Mouse (Mus musculus) neural tube, embryonic 11.5 days (tissue): ENCODE results near the gene Fam53b. TPM values are rescaled to one million over a fixed set of nuclear protein-coding genes. Genes with fewer than 3 reads are reported as not detected.

ENCODE experiments used
- ATAC-seq: fragments of 200-750 bp; cut with Nextera tagmentation; 2 replicates; pipeline ENCODE4 v1.8.0; 2017; ENCODE audit warnings: moderate number of reproducible peaks, mild to moderate bottlenecking, moderate TSS enrichment, moderate library complexity; ENCODE audit not compliant: insufficient read depth, low FRiP score, low TSS enrichment
- DNase-seq: peaks from one replicate; pipeline ENCODE4 v3.0.0-alpha.2; 2015; ENCODE audit warnings: low spot score
- H3K27ac ChIP-seq: fragments of 300-500 bp; sonication (generic); 2 replicates; pipeline ENCODE4 v1.5.1; 2014; ENCODE audit warnings: low read depth, mild to moderate bottlenecking, low read length
- H3K27me3 ChIP-seq: fragments of 300-500 bp; sonication (generic); 2 replicates; pipeline ENCODE4 v1.6.1; 2014; ENCODE audit warnings: mild to moderate bottlenecking, low read length, mixed read lengths; ENCODE audit not compliant: control insufficient read depth, insufficient read depth
- H3K36me3 ChIP-seq: fragments of 300-500 bp; sonication (generic); 2 replicates; pipeline ENCODE4 v1.6.1; 2014; ENCODE audit warnings: mild to moderate bottlenecking, low read length, moderate library complexity, mixed read lengths; ENCODE audit not compliant: control insufficient read depth, insufficient read depth
- H3K4me1 ChIP-seq: fragments of 300-500 bp; sonication (generic); 2 replicates; pipeline ENCODE4 v1.6.1; 2014; ENCODE audit warnings: low read length, mixed read lengths; ENCODE audit not compliant: control insufficient read depth, insufficient read depth
- H3K4me2 ChIP-seq: fragments of 300-500 bp; sonication (generic); 2 replicates; pipeline ENCODE4 v1.6.1; 2014; ENCODE audit warnings: low read depth, mild to moderate bottlenecking, moderate library complexity
- H3K4me3 ChIP-seq: fragments of 300-500 bp; sonication (generic); 2 replicates; pipeline ENCODE4 v1.5.1; 2014; ENCODE audit warnings: low read depth, low read length
- H3K9ac ChIP-seq: fragments of 300-500 bp; sonication (generic); 2 replicates; pipeline ENCODE4 v1.6.1; 2014; ENCODE audit warnings: mild to moderate bottlenecking, low read length
- H3K9me3 ChIP-seq: fragments of 300-500 bp; sonication (generic); 2 replicates; pipeline ENCODE4 v1.6.1; 2016; ENCODE audit warnings: low read length; ENCODE audit not compliant: control insufficient read depth
- WGBS: fragments of 180-500 bp; shearing (Covaris S2); extraction: QIAGEN DNeasy Blood & Tissue Kit; methylation state at CpG from one replicate; pipeline ENCODE4 v1.1.7; 2014; 5-methylcytosine and 5-hydroxymethylcytosine counted together
- polyA plus RNA-seq: library from polyadenylated mRNA; unstranded; fragments of >200 nt; fragmentation: Nextera tagmentation; extraction: Ambion mirVana; gene quantifications from 2 replicates; pipeline ENCODE4 v1.2.1, GENCODE M21; 2014

Gene Fam53b
- polyA plus RNA-seq, 1 experiment from 2014 or later: 22.9 TPM

GRCm38 (mm10) chr7:132699165-132699564 lies 114.5 kb downstream of the Fam53b start:
- 70% methylated on average over 4 of the region's 4 CpGs for WGBS
- Histone ChIP-seq H3K27me3 (no peaks in the 10 kb centered on the region), H3K36me3 (no peaks in the 10 kb centered on the region), H3K9me3 (no peaks in the 10 kb centered on the region), H3K9ac (no peak overlapping the region), H3K4me1 (no peaks in the 10 kb centered on the region), H3K27ac (no peak overlapping the region), H3K4me3 (no peak overlapping the region), H3K4me2 (no peak overlapping the region)
- DNase-seq (no peak), ATAC-seq (no peak)

- no peak for DNase-seq
- no peaks in the 10 kb centered on the region for H3K36me3 ChIP-seq
- H3K9ac ChIP-seq: no peak overlapping the region
- H3K9me3 ChIP-seq: no peaks in the 10 kb centered on the region
- WGBS: 93% methylated on average over 4 of the region's 4 CpGs
- no peaks in the 10 kb centered on the region for H3K4me1 ChIP-seq
- H3K27me3 ChIP-seq: no peaks in the 10 kb centered on the region
- no peak for ATAC-seq
- no peak overlapping the region for H3K27ac ChIP-seq
- no peak overlapping the region for H3K4me2 ChIP-seq
- H3K4me3 ChIP-seq: no peak overlapping the region
These were observed 114.9 kb downstream of the Fam53b start for GRCm38 (mm10) chr7:132698737-132699136.

- H3K9me3 ChIP-seq: no peaks in the 10 kb centered on the region
- no peak overlapping the region for H3K9ac ChIP-seq
- H3K4me3 ChIP-seq: no peak overlapping the region
- ATAC-seq (no peak), DNase-seq (no peak)
- no peak overlapping the region for H3K27ac ChIP-seq
- no peaks in the 10 kb centered on the region for H3K27me3 ChIP-seq
- H3K4me1 ChIP-seq: no peaks in the 10 kb centered on the region
- H3K4me2 ChIP-seq: no peak overlapping the region
- WGBS: 88% methylated on average over 8 of the region's 8 CpGs
- no peaks in the 10 kb centered on the region for H3K36me3 ChIP-seq
These were observed 116.4 kb downstream of the Fam53b start for GRCm38 (mm10) chr7:132697258-132697796.

DNA sequence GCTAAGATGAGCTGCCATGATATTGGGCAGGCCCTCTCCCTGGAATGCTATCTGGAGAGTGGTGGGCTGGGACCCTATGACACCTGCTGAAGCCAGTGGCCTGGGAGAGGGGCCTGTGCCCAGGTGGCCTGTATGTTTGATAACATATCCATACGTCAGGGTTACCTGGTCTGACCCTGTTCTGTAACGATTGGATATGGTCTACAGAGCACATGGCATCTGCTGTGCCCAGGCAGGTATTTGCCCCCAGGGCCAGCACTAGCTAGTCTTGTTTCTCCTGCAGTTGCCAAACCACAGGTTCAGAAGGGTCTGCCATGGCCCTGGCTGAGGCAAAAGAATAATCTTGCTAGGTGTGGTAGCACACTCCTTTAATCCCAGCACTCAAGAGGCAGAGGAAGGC lies 120.1 kb downstream of the Fam53b start:
- Histone ChIP-seq H3K4me2 (no peak overlapping the region), H3K36me3 (no peaks in the 10 kb centered on the region), H3K4me3 (no peak overlapping the region), H3K9ac (no peak overlapping the region), H3K27ac (no peak overlapping the region), H3K9me3 (no peaks in the 10 kb centered on the region), H3K27me3 (no peaks in the 10 kb centered on the region), H3K4me1 (no peaks in the 10 kb centered on the region)
- ATAC-seq: no peak
- no peak for DNase-seq
- 90% methylated on average over 2 of the region's 2 CpGs for WGBS

GRCm38 (mm10) chr7:132692719-132693118 lies 121.0 kb downstream of the Fam53b start:
- no peak overlapping the region for H3K4me2 ChIP-seq
- no peak for ATAC-seq
- H3K4me1 ChIP-seq: peaks cover 7% of the 10 kb centered on the region
- no peak for DNase-seq
- no peaks in the 10 kb centered on the region for H3K27me3 ChIP-seq
- no peak overlapping the region for H3K27ac ChIP-seq
- 82% methylated on average over 9 of the region's 9 CpGs for WGBS
- no peak overlapping the region for H3K9ac ChIP-seq
- H3K9me3 ChIP-seq: no peaks in the 10 kb centered on the region
- no peaks in the 10 kb centered on the region for H3K36me3 ChIP-seq
- H3K4me3 ChIP-seq: no peak overlapping the region

DNA sequence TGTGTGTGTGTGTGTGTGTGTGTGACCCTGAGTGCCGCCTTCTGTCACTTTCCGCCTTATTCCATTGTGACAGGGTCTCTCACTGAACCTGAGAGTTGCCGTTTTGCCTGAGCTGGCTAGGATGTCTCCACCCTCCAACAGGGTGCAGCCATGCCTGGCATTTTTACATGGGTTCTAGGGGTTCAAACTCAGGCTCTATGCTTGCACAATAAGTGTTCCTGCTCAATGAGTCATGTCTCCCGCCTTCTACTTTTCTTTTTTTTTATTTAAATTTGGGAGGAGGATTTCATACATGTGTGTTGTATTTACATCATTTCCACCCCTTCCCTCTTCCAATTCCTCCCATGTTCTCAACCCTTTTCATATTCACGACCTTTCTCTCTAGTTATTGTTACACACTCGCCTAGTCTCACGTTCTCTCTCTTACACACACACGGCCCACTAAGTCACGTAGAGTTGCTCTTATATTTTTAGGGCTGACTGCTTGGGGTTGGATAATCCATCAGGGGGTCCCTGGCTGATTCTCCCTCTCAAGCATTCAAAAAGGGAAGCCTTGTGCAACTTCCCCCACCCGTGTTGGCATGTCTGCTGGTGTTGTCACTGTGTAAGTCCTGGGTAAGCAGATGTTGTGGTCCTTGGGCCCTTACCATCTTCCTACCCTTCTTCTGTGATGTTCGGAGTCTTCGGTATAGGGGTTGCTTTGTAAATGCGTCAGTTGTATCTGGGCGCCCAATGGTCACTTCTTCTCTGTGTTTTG lies 122.8 kb downstream of the Fam53b start:
- Histone ChIP-seq H3K4me3 (no peak overlapping the region), H3K4me1 (peaks cover 7% of the 10 kb centered on the region), H3K27me3 (no peaks in the 10 kb centered on the region), H3K9ac (no peak overlapping the region), H3K27ac (no peak overlapping the region), H3K36me3 (no peaks in the 10 kb centered on the region), H3K4me2 (no peak overlapping the region), H3K9me3 (no peaks in the 10 kb centered on the region)
- 89% methylated on average over 14 of the region's 14 CpGs for WGBS
- DNase-seq (no peak), ATAC-seq (no peak)

DNA sequence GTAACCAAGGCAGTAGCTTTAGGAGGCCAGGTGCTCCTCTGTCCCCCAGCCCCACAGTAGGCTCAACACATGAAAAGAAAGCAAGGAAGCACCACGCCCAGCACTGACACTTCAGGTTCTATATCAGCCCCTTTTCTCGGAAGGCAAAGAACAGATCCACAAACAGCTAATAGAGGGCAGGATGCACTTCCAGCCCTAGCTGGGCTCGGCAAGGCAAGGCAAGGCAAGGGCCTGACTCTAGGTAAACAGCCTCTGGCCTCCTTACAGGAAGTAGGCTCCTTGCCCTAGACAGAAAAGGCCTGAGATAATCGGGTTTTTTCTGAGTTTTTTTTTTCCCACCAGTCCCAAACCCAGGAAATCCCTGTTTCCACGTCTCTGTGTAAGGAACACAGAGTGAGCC lies 124.0 kb downstream of the Fam53b start:
- DNase-seq: no peak
- no peak overlapping the region for H3K4me2 ChIP-seq
- no peaks in the 10 kb centered on the region for H3K27me3 ChIP-seq
- H3K27ac ChIP-seq: no peak overlapping the region
- H3K9me3 ChIP-seq: no peaks in the 10 kb centered on the region
- WGBS: 81% methylated on average over 5 of the region's 5 CpGs
- no peak for ATAC-seq
- no peak overlapping the region for H3K4me3 ChIP-seq
- H3K4me1 ChIP-seq: peaks cover 7% of the 10 kb centered on the region
- H3K36me3 ChIP-seq: no peaks in the 10 kb centered on the region
- H3K9ac ChIP-seq: no peak overlapping the region

GRCm38 (mm10) chr7:132688721-132689120 lies 125.0 kb downstream of the Fam53b start:
- Histone ChIP-seq H3K27ac (no peak overlapping the region), H3K9me3 (no peaks in the 10 kb centered on the region), H3K4me3 (no peak overlapping the region), H3K27me3 (no peaks in the 10 kb centered on the region), H3K9ac (no peak overlapping the region), H3K4me1 (peaks cover 7% of the 10 kb centered on the region), H3K36me3 (no peaks in the 10 kb centered on the region), H3K4me2 (no peak overlapping the region)
- DNase-seq (peak; percentile 36), ATAC-seq (no peak)
- WGBS: 56% methylated on average over 5 of the region's 5 CpGs

- H3K4me3 ChIP-seq: no peak overlapping the region
- H3K9ac ChIP-seq: no peak overlapping the region
- H3K27ac ChIP-seq: no peak overlapping the region
- ATAC-seq (no peak), DNase-seq (no peak)
- H3K36me3 ChIP-seq: no peaks in the 10 kb centered on the region
- peaks cover 7% of the 10 kb centered on the region for H3K4me1 ChIP-seq
- H3K9me3 ChIP-seq: no peaks in the 10 kb centered on the region
- 45% methylated on average over 2 of the region's 2 CpGs for WGBS
- no peaks in the 10 kb centered on the region for H3K27me3 ChIP-seq
- no peak overlapping the region for H3K4me2 ChIP-seq
These were observed 125.8 kb downstream of the Fam53b start for GRCm38 (mm10) chr7:132687897-132688296.
